Mouse (Mus musculus): ENCODE results near the gene Ddx11. TPM values are rescaled to one million over a fixed set of nuclear protein-coding genes. Genes with fewer than 3 reads are reported as not detected.

Ddx11 gene
- polyA plus RNA-seq (2012; fragmentation: generic; extraction: Trizol): 4.7 TPM

DNA sequence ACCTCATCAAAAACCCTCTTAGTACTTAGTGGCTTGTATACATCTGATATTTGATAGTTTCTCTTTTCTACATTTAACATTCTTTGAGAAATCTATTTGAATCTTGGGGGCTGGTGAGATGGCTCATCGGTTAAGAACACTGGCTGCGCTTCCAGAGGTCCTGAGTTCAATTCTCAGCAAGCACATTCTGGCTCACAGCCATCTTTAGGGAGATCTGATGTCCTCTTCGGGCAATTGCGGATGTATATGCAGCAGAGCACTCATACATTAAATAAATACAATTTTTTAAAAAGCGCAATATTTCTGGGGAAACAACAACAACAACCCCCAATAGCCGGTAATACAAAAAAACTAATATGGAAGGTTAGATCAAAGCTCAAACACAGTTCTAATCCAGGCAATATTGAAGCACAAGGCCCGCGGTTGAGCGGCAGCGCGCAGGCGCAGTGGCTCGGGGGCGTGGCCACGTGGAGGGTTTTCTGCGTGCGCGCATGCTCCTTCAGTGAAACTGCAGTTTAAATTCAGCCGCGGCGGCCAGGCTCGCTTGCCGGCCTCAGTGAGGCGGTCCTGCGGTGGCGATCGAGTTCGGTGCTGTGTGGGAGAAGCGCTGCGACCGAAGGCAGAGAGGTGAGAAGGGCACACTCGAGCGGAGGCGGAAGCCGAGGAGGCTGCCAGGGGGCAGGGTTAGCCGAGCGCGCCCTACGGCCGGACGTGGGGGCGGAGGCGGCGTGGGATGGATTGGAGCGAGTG is at the start of gene Ddx11:
TSS of gene Ddx11 (plus strand) at position 455 of the 750 bp plus-strand sequence.
- TF ChIP-seq MYOD1 (IDR thresholded peaks at IDR 0.05; ENCODE audit: control insufficient read depth in 1 of 3, insufficient read length in 2 of 3, low read depth in 2 of 3) (peak in 1 of 3 experiments; percentile 3), REST (IDR thresholded peaks at IDR 0.05; ENCODE audit: insufficient read depth, insufficient read length) (no peak), MYOG (IDR thresholded peaks at IDR 0.05; ENCODE audit: control insufficient read depth in 1 of 3, insufficient read depth in 1 of 3, insufficient read length in 2 of 3, low read depth in 2 of 3) (no peak), MAX (IDR thresholded peaks at IDR 0.05; ENCODE audit: low read depth) (peak; percentile 29), POLR2A (IDR thresholded peaks at IDR 0.05; ENCODE audit: insufficient read length, low read depth) (peak; percentile 88), POLR2AphosphoS2 (IDR thresholded peaks at IDR 0.05; ENCODE audit: insufficient read length, low read depth) (peak; percentile 88), CEBPB (IDR thresholded peaks at IDR 0.05; ENCODE audit: insufficient read depth, poor library complexity, severe bottlenecking) (no peak), TCF3 (IDR thresholded peaks at IDR 0.05; ENCODE audit: insufficient read length, low read depth) (no peak), TCF12 (IDR thresholded peaks at IDR 0.05; ENCODE audit: insufficient read depth, poor library complexity, severe bottlenecking) (no peak), USF1 (IDR thresholded peaks at IDR 0.05; ENCODE audit: low read depth) (peak; percentile 88), SRF (IDR thresholded peaks at IDR 0.05; ENCODE audit: control insufficient read depth, insufficient read length, low read depth) (no peak), E2F4 (IDR thresholded peaks at IDR 0.05; ENCODE audit: insufficient read depth) (peak; percentile 89)
- Histone ChIP-seq H3K36me3 (ENCODE audit: control insufficient read depth, insufficient read depth) (peaks cover 10% of the 10 kb centered on the region), H3ac (ENCODE audit: control insufficient read depth, insufficient read length) (peak within 1 kb of the TSS; percentile 40), H3K4me2 (ENCODE audit: low read depth) (peak within 1 kb of the TSS; percentile 68), H3K79me2 (ENCODE audit: control insufficient read depth, insufficient read depth) (peaks cover 16% of the 10 kb centered on the region), H3K27me3 (ENCODE audit: control insufficient read depth, insufficient read depth, insufficient read length) (no peaks in the 10 kb centered on the region), H3K4me3 (peak within 1 kb of the TSS; percentile 60)

DNA sequence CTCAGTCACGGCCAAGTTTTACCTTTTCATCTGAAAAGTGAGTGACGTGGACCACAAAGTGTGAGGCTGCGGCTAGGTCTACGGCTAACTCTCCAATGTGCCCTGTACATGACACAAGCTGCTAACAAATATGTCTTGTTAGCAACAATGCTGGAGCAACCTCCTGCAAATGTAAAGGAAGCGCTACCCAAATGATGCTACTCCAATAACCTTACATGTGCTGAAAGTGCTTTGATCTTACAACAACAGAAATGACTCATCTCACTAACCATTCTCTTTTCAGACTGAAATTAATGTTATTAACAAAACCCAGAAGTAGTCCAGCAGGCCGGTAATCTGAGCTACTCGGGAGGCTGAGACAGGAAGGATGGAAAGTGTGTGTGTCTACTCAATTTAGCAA is 49.3 kb upstream of the Ddx11 start:
- H3K4me2 ChIP-seq (ENCODE audit: low read depth): no peak overlapping the region
- H3ac ChIP-seq (ENCODE audit: control insufficient read depth, insufficient read length): no peak overlapping the region
- TF ChIP-seq MAX (IDR thresholded peaks at IDR 0.05; ENCODE audit: low read depth) (no peak), TCF3 (IDR thresholded peaks at IDR 0.05; ENCODE audit: insufficient read length, low read depth) (no peak), CEBPB (IDR thresholded peaks at IDR 0.05; ENCODE audit: insufficient read depth, poor library complexity, severe bottlenecking) (no peak), MYOD1 (IDR thresholded peaks at IDR 0.05; ENCODE audit: control insufficient read depth in 1 of 3, insufficient read length in 2 of 3, low read depth in 2 of 3) (no peak), TCF12 (IDR thresholded peaks at IDR 0.05; ENCODE audit: insufficient read depth, poor library complexity, severe bottlenecking) (no peak), POLR2AphosphoS2 (IDR thresholded peaks at IDR 0.05; ENCODE audit: insufficient read length, low read depth) (no peak), MYOG (IDR thresholded peaks at IDR 0.05; ENCODE audit: control insufficient read depth in 1 of 3, insufficient read depth in 1 of 3, insufficient read length in 2 of 3, low read depth in 2 of 3) (no peak), E2F4 (IDR thresholded peaks at IDR 0.05; ENCODE audit: insufficient read depth) (no peak), USF1 (IDR thresholded peaks at IDR 0.05; ENCODE audit: low read depth) (no peak), REST (IDR thresholded peaks at IDR 0.05; ENCODE audit: insufficient read depth, insufficient read length) (no peak), POLR2A (IDR thresholded peaks at IDR 0.05; ENCODE audit: insufficient read length, low read depth) (no peak), SRF (IDR thresholded peaks at IDR 0.05; ENCODE audit: control insufficient read depth, insufficient read length, low read depth) (no peak)
- H3K4me3 ChIP-seq: no peak overlapping the region
- H3K27me3 ChIP-seq (ENCODE audit: control insufficient read depth, insufficient read depth, insufficient read length): no peaks in the 10 kb centered on the region
- peaks cover under 1% of the 10 kb centered on the region for H3K36me3 ChIP-seq (ENCODE audit: control insufficient read depth, insufficient read depth)
- peaks cover 52% of the 10 kb centered on the region for H3K79me2 ChIP-seq (ENCODE audit: control insufficient read depth, insufficient read depth)

DNA sequence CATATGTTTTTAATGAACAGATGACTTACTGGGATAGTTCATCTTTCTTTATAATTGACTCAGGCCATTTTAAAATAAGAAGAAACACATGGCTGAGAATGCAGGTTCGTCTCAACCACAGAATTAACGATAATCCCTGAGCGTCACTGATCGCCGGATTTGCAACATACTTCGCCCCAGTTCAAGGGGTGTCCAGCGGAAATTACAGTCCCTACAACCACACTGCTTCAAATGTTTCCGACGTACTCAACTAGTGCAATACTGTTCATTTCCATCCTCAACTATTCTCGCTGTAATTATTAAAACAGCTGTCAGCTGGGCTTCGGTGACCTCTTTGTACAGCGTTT is 47.5 kb upstream of the Ddx11 start:
- Histone ChIP-seq H3K79me2 (ENCODE audit: control insufficient read depth, insufficient read depth) (peaks cover 44% of the 10 kb centered on the region), H3ac (ENCODE audit: control insufficient read depth, insufficient read length) (peak overlapping the region; percentile 83), H3K27me3 (ENCODE audit: control insufficient read depth, insufficient read depth, insufficient read length) (no peaks in the 10 kb centered on the region), H3K4me3 (peak overlapping the region; percentile 45), H3K4me2 (ENCODE audit: low read depth) (peak overlapping the region; percentile 73), H3K36me3 (ENCODE audit: control insufficient read depth, insufficient read depth) (peaks cover 17% of the 10 kb centered on the region)
- TF ChIP-seq POLR2A (IDR thresholded peaks at IDR 0.05; ENCODE audit: insufficient read length, low read depth): no peak
- no peak for TF ChIP-seq TCF3 (IDR thresholded peaks at IDR 0.05; ENCODE audit: insufficient read length, low read depth)

DNA sequence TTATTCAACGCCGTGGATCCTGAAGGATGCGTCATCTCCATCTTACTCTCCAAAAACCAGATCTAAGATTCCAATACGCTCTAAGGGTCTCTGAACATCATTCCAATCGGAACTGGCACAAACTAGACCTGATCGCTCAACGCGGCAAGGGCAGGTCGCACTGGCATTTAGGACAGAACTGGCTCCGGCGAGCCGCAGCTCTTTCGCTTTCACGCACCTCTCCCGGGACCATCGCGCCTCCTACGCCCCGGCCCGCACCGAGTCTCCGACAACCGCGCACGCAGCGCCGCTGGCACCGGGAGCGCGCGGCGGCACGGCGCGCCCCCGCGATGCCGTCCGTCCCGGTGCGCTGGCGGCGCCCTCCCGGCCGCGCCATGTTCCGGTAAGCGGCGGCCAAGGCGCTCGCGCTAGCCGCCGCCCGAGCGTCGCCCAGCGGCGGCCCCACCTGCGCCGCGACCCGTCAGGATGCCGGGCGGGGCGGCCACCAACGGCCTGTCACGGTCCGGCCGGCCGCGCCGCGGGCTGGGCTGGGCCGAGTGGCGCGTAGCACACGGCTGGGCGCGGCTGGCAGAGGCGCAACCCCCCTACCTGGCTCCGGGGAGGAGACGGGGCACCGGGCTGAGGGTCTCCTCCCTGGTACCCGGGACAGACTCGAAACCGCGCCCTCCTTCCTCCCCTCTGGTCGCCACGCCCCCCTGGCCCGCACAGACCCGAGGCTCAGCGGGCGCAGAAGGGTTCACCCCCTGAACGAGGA is 47.0 kb upstream of the Ddx11 start:
- Histone ChIP-seq H3K4me3 (peak overlapping the region; percentile 45), H3K27me3 (ENCODE audit: control insufficient read depth, insufficient read depth, insufficient read length) (no peaks in the 10 kb centered on the region), H3ac (ENCODE audit: control insufficient read depth, insufficient read length) (peak overlapping the region; percentile 83), H3K79me2 (ENCODE audit: control insufficient read depth, insufficient read depth) (peaks cover 44% of the 10 kb centered on the region), H3K36me3 (ENCODE audit: control insufficient read depth, insufficient read depth) (peaks cover 17% of the 10 kb centered on the region), H3K4me2 (ENCODE audit: low read depth) (peak overlapping the region; percentile 73)
- TF ChIP-seq REST (IDR thresholded peaks at IDR 0.05; ENCODE audit: insufficient read depth, insufficient read length) (no peak), TCF3 (IDR thresholded peaks at IDR 0.05; ENCODE audit: insufficient read length, low read depth) (no peak), TCF12 (IDR thresholded peaks at IDR 0.05; ENCODE audit: insufficient read depth, poor library complexity, severe bottlenecking) (no peak), USF1 (IDR thresholded peaks at IDR 0.05; ENCODE audit: low read depth) (no peak), POLR2AphosphoS2 (IDR thresholded peaks at IDR 0.05; ENCODE audit: insufficient read length, low read depth) (no peak), CEBPB (IDR thresholded peaks at IDR 0.05; ENCODE audit: insufficient read depth, poor library complexity, severe bottlenecking) (no peak), SRF (IDR thresholded peaks at IDR 0.05; ENCODE audit: control insufficient read depth, insufficient read length, low read depth) (no peak), MYOG (IDR thresholded peaks at IDR 0.05; ENCODE audit: control insufficient read depth in 1 of 3, insufficient read depth in 1 of 3, insufficient read length in 2 of 3, low read depth in 2 of 3) (peak in 1 of 3 experiments; percentile 21), MYOD1 (IDR thresholded peaks at IDR 0.05; ENCODE audit: control insufficient read depth in 1 of 3, insufficient read length in 2 of 3, low read depth in 2 of 3) (peak in 1 of 3 experiments; percentile 7), POLR2A (IDR thresholded peaks at IDR 0.05; ENCODE audit: insufficient read length, low read depth) (no peak), MAX (IDR thresholded peaks at IDR 0.05; ENCODE audit: low read depth) (no peak)
